Mouse (Mus musculus) ES-E14 (cell line): ENCODE data around the gene Zbtb7b.

Experiments used
- CHD2 ChIP-seq: IDR thresholded peaks from 2 replicates; pipeline ENCODE4 v1.6.1; 2014; ENCODE audit warnings: mild to moderate bottlenecking, low read depth, low read length, inconsistent platforms
- HCFC1 ChIP-seq: IDR thresholded peaks from 2 replicates; pipeline ENCODE4 v1.6.1; 2012; ENCODE audit warnings: low read length, inconsistent platforms, borderline replicate concordance; ENCODE audit not compliant: insufficient read depth
- MAFK ChIP-seq: IDR thresholded peaks from 2 replicates; pipeline ENCODE4 v1.6.1; 2014; ENCODE audit warnings: mild to moderate bottlenecking, low read depth, low read length, inconsistent platforms; ENCODE audit not compliant: insufficient read depth
- ZC3H11A ChIP-seq: IDR thresholded peaks from 2 replicates; pipeline ENCODE4 v1.6.1; 2012; ENCODE audit warnings: low read depth, mild to moderate bottlenecking, inconsistent platforms, low read length, borderline replicate concordance
- ZNF384 ChIP-seq: IDR thresholded peaks from 2 replicates; pipeline ENCODE4 v1.6.1; 2012; ENCODE audit warnings: low read depth, low read length, inconsistent platforms

- TF ChIP-seq CHD2 (no peak), MAFK (no peak), HCFC1 (no peak), ZC3H11A (no peak), ZNF384 (no peak)
Measured at GRCm38 (mm10) chr3:89373581-89374231, 20.9 kb downstream of the Zbtb7b start.
